Mouse (Mus musculus) myocyte (in vitro differentiated cells): ENCODE measurements around the gene Olfr1415. TPM values are rescaled to one million over a fixed set of nuclear protein-coding genes. Genes with fewer than 3 reads are reported as not detected.

Experiments
- H3K27me3 ChIP-seq: one replicate; pipeline ENCODE4 v1.6.1; 2011; ENCODE audit not compliant: control insufficient read depth, insufficient read depth, insufficient read length
- H3K36me3 ChIP-seq: one replicate; pipeline ENCODE4 v1.6.1; 2011; ENCODE audit not compliant: control insufficient read depth, insufficient read depth
- H3K4me2 ChIP-seq: one replicate; pipeline ENCODE4 v1.6.1; 2011; ENCODE audit warnings: low read depth, control low read depth
- H3K4me3 ChIP-seq: one replicate; pipeline ENCODE4 v1.5.1; 2011; ENCODE audit warnings: mild to moderate bottlenecking, control low read depth, moderate library complexity
- H3K79me2 ChIP-seq: one replicate; pipeline ENCODE4 v1.6.1; 2011; ENCODE audit not compliant: control insufficient read depth, insufficient read depth
- H3ac ChIP-seq: one replicate; pipeline ENCODE4 v1.6.1; 2011; ENCODE audit not compliant: control insufficient read depth, insufficient read length
- CEBPB ChIP-seq: IDR thresholded peaks from 2 replicates; pipeline ENCODE4 v1.6.1; 2011; ENCODE audit warnings: mild to moderate bottlenecking, moderate library complexity; ENCODE audit not compliant: poor library complexity, insufficient read depth, severe bottlenecking
- E2F4 ChIP-seq: IDR thresholded peaks from one replicate; pipeline ENCODE4 v1.6.1; 2011; ENCODE audit warnings: mild to moderate bottlenecking, control low read depth, moderate library complexity; ENCODE audit not compliant: insufficient read depth
- MAX ChIP-seq: IDR thresholded peaks from one replicate; pipeline ENCODE4 v1.6.1; 2011; ENCODE audit warnings: low read depth, mild to moderate bottlenecking, control low read depth
- MYOD1 ChIP-seq, 3 experiments: IDR thresholded peaks; one replicate each; pipeline ENCODE4 v1.6.1; 2011; ENCODE audit warnings: control low read depth in 2 of 3, low read depth in 2 of 3, mild to moderate bottlenecking in 2 of 3, moderate library complexity in 1 of 3; ENCODE audit not compliant: insufficient read length in 2 of 3, control insufficient read depth in 1 of 3
- MYOG ChIP-seq, 3 experiments: IDR thresholded peaks; one replicate each; pipeline ENCODE4 v1.6.1; 2011; ENCODE audit warnings: control low read depth in 2 of 3, low read depth in 2 of 3, mild to moderate bottlenecking in 2 of 3; ENCODE audit not compliant: insufficient read length in 2 of 3, control insufficient read depth in 1 of 3, insufficient read depth in 1 of 3
- POLR2A ChIP-seq: IDR thresholded peaks from one replicate; pipeline ENCODE4 v1.6.1; 2011; ENCODE audit warnings: low read depth, mild to moderate bottlenecking, control low read depth, moderate library complexity; ENCODE audit not compliant: insufficient read length
- POLR2AphosphoS2 ChIP-seq: IDR thresholded peaks from one replicate; pipeline ENCODE4 v1.6.1; 2011; ENCODE audit warnings: low read depth, control low read depth; ENCODE audit not compliant: insufficient read length
- REST ChIP-seq: IDR thresholded peaks from one replicate; pipeline ENCODE4 v1.6.1; 2011; ENCODE audit warnings: mild to moderate bottlenecking, control low read depth, moderate library complexity; ENCODE audit not compliant: insufficient read depth, insufficient read length
- SRF ChIP-seq: IDR thresholded peaks from one replicate; pipeline ENCODE4 v1.6.1; 2011; ENCODE audit warnings: low read depth; ENCODE audit not compliant: control insufficient read depth, insufficient read length
- TCF12 ChIP-seq: IDR thresholded peaks from one replicate; pipeline ENCODE4 v1.6.1; 2011; ENCODE audit warnings: mild to moderate bottlenecking, control low read depth; ENCODE audit not compliant: poor library complexity, insufficient read depth, severe bottlenecking
- TCF3 ChIP-seq: IDR thresholded peaks from one replicate; pipeline ENCODE4 v1.6.1; 2011; ENCODE audit warnings: low read depth, control low read depth; ENCODE audit not compliant: insufficient read length
- USF1 ChIP-seq: IDR thresholded peaks from one replicate; pipeline ENCODE4 v1.6.1; 2011; ENCODE audit warnings: low read depth, mild to moderate bottlenecking, control low read depth, moderate library complexity
- polyA plus RNA-seq: library from polyadenylated mRNA; unstranded; fragments of >200 nt; fragmentation: generic; extraction: Trizol; gene quantifications from one replicate; pipeline ENCODE4 v1.2.1, GENCODE M21; 2012; ENCODE audit warnings: missing spikeins

Gene Olfr1415
- polyA plus RNA-seq, 1 experiment = not detected

- H3K36me3 ChIP-seq = peaks cover 13% of the 10 kb centered on the region
- TF ChIP-seq MAX (no peak), MYOG (IDR thresholded peaks at IDR 0.05; ENCODE audit: control insufficient read depth in 1 of 3, insufficient read depth in 1 of 3, insufficient read length in 2 of 3, low read depth in 2 of 3) (peak in 1 of 3 experiments; percentile 6), TCF3 (no peak), USF1 (no peak), REST (peak; percentile 30), SRF (peak; percentile 85), MYOD1 (IDR thresholded peaks at IDR 0.05; ENCODE audit: control insufficient read depth in 1 of 3, insufficient read length in 2 of 3, low read depth in 2 of 3) (no peak), POLR2AphosphoS2 (peak; percentile 82), TCF12 (no peak), POLR2A (peak; percentile 87), CEBPB (no peak), E2F4 (no peak)
- H3K27me3 ChIP-seq = peaks cover 9% of the 10 kb centered on the region
- peak within 1 kb of the TSS; percentile 100 for H3K4me2 ChIP-seq
- peak within 1 kb of the TSS; percentile 72 for H3ac ChIP-seq
- peak within 1 kb of the TSS; percentile 85 for H3K4me3 ChIP-seq
- peaks cover 24% of the 10 kb centered on the region for H3K79me2 ChIP-seq
These were observed 22.5 kb downstream of the Olfr1415 start, which contains the start of gene Ndufa10 for GRCm38 (mm10) chr1:92473165-92474041. Ndufa10 (minus strand) TSS chr1:92473860.

GRCm38 (mm10) chr1:92468891-92469290 is 27.0 kb downstream of the Olfr1415 start:
- Histone ChIP-seq H3K27me3 (no peaks in the 10 kb centered on the region), H3ac (no peak overlapping the region), H3K4me2 (no peak overlapping the region), H3K4me3 (no peak overlapping the region), H3K36me3 (peaks cover 32% of the 10 kb centered on the region), H3K79me2 (peaks cover 24% of the 10 kb centered on the region)
- TF ChIP-seq CEBPB = no peak
- no peak for TF ChIP-seq USF1
- TF ChIP-seq SRF = no peak
- no peak for TF ChIP-seq REST
- no peak for TF ChIP-seq TCF12
- no peak for TF ChIP-seq MYOD1 (IDR thresholded peaks at IDR 0.05; ENCODE audit: control insufficient read depth in 1 of 3, insufficient read length in 2 of 3, low read depth in 2 of 3)
- no peak for TF ChIP-seq TCF3
- no peak for TF ChIP-seq MYOG (IDR thresholded peaks at IDR 0.05; ENCODE audit: control insufficient read depth in 1 of 3, insufficient read depth in 1 of 3, insufficient read length in 2 of 3, low read depth in 2 of 3)

DNA sequence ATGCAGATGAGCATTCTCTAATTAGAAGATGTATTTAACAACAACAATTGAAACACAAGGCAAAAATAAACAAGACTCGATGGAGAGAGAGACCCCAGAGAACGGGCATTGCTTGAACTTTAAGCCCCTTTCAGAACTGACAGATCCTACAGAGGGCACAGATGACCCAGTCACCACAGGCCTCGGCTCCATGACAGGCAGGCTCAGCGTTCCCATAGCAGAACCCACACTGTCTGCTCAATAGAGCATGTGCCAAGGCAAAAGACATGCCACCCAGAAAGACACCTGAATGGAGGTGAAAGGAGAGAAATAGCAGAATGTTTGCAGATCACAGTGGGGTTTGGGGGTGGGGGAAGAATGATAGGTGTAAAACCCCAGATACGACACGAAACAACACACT is 37.5 kb downstream of the Olfr1415 start:
- Histone ChIP-seq H3ac (no peak overlapping the region), H3K27me3 (no peaks in the 10 kb centered on the region), H3K4me2 (no peak overlapping the region), H3K36me3 (peaks cover 70% of the 10 kb centered on the region), H3K4me3 (no peak overlapping the region), H3K79me2 (no peaks in the 10 kb centered on the region)
- TF ChIP-seq TCF12 (no peak), USF1 (no peak), POLR2A (no peak), MYOD1 (IDR thresholded peaks at IDR 0.05; ENCODE audit: control insufficient read depth in 1 of 3, insufficient read length in 2 of 3, low read depth in 2 of 3) (no peak), CEBPB (no peak)

- no peak overlapping the region for H3K4me2 ChIP-seq
- H3K36me3 ChIP-seq = peaks cover 65% of the 10 kb centered on the region
- H3K4me3 ChIP-seq = no peak overlapping the region
- TF ChIP-seq CEBPB (no peak), MYOD1 (IDR thresholded peaks at IDR 0.05; ENCODE audit: control insufficient read depth in 1 of 3, insufficient read length in 2 of 3, low read depth in 2 of 3) (no peak), TCF3 (no peak), USF1 (no peak), POLR2A (no peak), E2F4 (no peak), MYOG (IDR thresholded peaks at IDR 0.05; ENCODE audit: control insufficient read depth in 1 of 3, insufficient read depth in 1 of 3, insufficient read length in 2 of 3, low read depth in 2 of 3) (no peak)
- no peaks in the 10 kb centered on the region for H3K79me2 ChIP-seq
- no peaks in the 10 kb centered on the region for H3K27me3 ChIP-seq
- H3ac ChIP-seq = no peak overlapping the region
These were observed 38.1 kb downstream of the Olfr1415 start for GRCm38 (mm10) chr1:92457758-92458157.
